Mouse (Mus musculus) hindbrain, embryonic 15.5 days (tissue): ENCODE results near the gene Vamp2. TPM values are rescaled to one million over a fixed set of nuclear protein-coding genes. Genes with fewer than 3 reads are reported as not detected.

Source experiments
- ATAC-seq: fragments of 200-750 bp; cut with Nextera tagmentation; 2 replicates; pipeline ENCODE4 v1.8.0; 2017; ENCODE audit warnings: low read depth, moderate number of reproducible peaks, moderate TSS enrichment; ENCODE audit not compliant: low FRiP score
- H3K27ac ChIP-seq: fragments of 300-500 bp; sonication (generic); replicated peaks from 2 replicates; pipeline ENCODE4 v1.5.1; 2015; ENCODE audit warnings: mild to moderate bottlenecking, inconsistent platforms
- H3K27me3 ChIP-seq: fragments of 300-500 bp; sonication (generic); 2 replicates; pipeline ENCODE4 v1.6.1; 2015; ENCODE audit warnings: control low read depth, inconsistent platforms
- H3K36me3 ChIP-seq: fragments of 300-500 bp; sonication (generic); 2 replicates; pipeline ENCODE4 v1.6.1; 2015; ENCODE audit warnings: control low read depth, inconsistent platforms
- H3K4me1 ChIP-seq: fragments of 300-500 bp; sonication (generic); replicated peaks from 2 replicates; pipeline ENCODE4 v1.6.1; 2015; ENCODE audit warnings: control low read depth, inconsistent platforms
- H3K4me2 ChIP-seq: fragments of 300-500 bp; sonication (generic); 2 replicates; pipeline ENCODE4 v1.6.1; 2015; ENCODE audit warnings: moderate library complexity, mild to moderate bottlenecking, inconsistent platforms
- H3K4me3 ChIP-seq: fragments of 300-500 bp; sonication (generic); 2 replicates; pipeline ENCODE4 v1.5.1; 2015; ENCODE audit warnings: mild to moderate bottlenecking, inconsistent platforms
- H3K9ac ChIP-seq: fragments of 300-500 bp; sonication (generic); 2 replicates; pipeline ENCODE4 v1.6.1; 2015; ENCODE audit warnings: inconsistent platforms
- H3K9me3 ChIP-seq: fragments of 300-500 bp; sonication (generic); 2 replicates; pipeline ENCODE4 v1.6.1; 2016; ENCODE audit warnings: control low read depth, inconsistent platforms
- WGBS: fragments of 180-500 bp; shearing (Covaris S2); methylation state at CpG from one replicate; pipeline ENCODE4 v1.1.7; 2015; 5-methylcytosine and 5-hydroxymethylcytosine counted together
- polyA plus RNA-seq: library from polyadenylated mRNA; unstranded; fragments of >200 nt; fragmentation: Nextera tagmentation; extraction: Ambion mirVana; gene quantifications from 2 replicates; pipeline ENCODE4 v1.2.1, GENCODE M21; 2015

The Vamp2 gene
- polyA plus RNA-seq, 1 experiment from 2014 or later, result 437 TPM

GRCm38 (mm10) chr11:69075764-69076479 lies 12.4 kb upstream of the Vamp2 start:
- no peak for ATAC-seq
- Histone ChIP-seq H3K4me2 (no peak overlapping the region), H3K27ac (no peak overlapping the region), H3K9ac (no peak overlapping the region), H3K9me3 (no peaks in the 10 kb centered on the region), H3K36me3 (no peaks in the 10 kb centered on the region), H3K4me3 (no peak overlapping the region), H3K4me1 (peaks cover 28% of the 10 kb centered on the region), H3K27me3 (no peaks in the 10 kb centered on the region)
- 45% methylated on average over 9 of the region's 9 CpGs for WGBS

DNA sequence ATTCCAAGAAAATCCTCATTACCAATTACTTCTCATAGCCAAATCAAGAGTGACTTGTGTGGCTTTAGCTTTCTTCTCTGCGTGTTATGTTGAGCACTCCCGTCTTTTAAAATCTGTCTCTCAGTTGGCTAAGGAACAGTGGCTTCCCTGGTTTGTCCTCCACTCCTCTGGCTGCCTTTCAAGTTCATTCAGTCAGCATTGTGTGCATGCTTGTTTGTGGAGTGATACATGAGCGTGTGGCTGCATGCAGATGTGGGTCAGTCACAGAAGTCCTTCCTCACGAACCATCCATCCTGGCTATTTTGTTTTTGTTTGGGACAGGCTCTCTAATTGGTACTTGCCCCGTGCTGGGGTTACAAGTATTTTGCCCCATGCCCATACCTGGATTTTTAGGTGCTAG lies 11.7 kb upstream of the Vamp2 start:
- Histone ChIP-seq H3K4me2 (no peak overlapping the region), H3K27ac (no peak overlapping the region; the same call in 1 of the 2 replicates), H3K9me3 (no peaks in the 10 kb centered on the region), H3K9ac (no peak overlapping the region), H3K4me1 (peaks cover 22% of the 10 kb centered on the region), H3K4me3 (no peak overlapping the region), H3K36me3 (no peaks in the 10 kb centered on the region), H3K27me3 (no peaks in the 10 kb centered on the region)
- no peak for ATAC-seq
- 58% methylated on average over 5 of the region's 5 CpGs for WGBS

DNA sequence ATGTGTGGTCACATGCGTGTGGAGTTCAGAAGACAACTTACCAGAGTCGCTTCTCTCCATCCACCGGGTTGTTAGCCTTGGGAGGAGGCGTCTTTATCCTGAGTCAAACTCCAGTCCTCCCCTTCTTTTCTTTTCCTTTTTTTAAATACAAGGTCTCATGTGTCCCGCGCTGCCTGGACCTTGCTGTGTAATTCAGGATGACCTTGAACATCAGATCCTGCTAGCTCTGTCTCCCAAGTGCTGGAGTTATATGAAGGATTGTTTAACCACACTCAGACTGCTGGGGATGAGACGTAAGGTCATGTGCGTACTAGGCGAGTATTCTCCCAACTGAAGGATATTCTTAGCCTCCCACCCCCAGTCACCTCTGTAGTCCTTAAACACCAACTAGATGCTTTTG lies 11.0 kb upstream of the Vamp2 start:
- WGBS, result 90% methylated on average over 9 of the region's 9 CpGs
- Histone ChIP-seq H3K4me3 (no peak overlapping the region), H3K4me2 (no peak overlapping the region)

GRCm38 (mm10) chr11:69078041-69078440 lies 10.2 kb upstream of the Vamp2 start:
- H3K9me3 ChIP-seq, result no peaks in the 10 kb centered on the region
- no peak overlapping the region for H3K27ac ChIP-seq
- ATAC-seq, result no peak
- H3K4me2 ChIP-seq, result no peak overlapping the region
- peaks cover 9% of the 10 kb centered on the region for H3K4me1 ChIP-seq
- H3K4me3 ChIP-seq, result no peak overlapping the region
- H3K36me3 ChIP-seq, result no peaks in the 10 kb centered on the region
- no peak overlapping the region for H3K9ac ChIP-seq
- H3K27me3 ChIP-seq, result no peaks in the 10 kb centered on the region
- WGBS, result 83% methylated on average over 6 of the region's 6 CpGs

More for the DNA sequence above, 11.0 kb upstream of the Vamp2 start:
- H3K4me1 ChIP-seq, result peaks cover 14% of the 10 kb centered on the region
- no peak overlapping the region for H3K9ac ChIP-seq
- no peaks in the 10 kb centered on the region for H3K9me3 ChIP-seq
- H3K27ac ChIP-seq, result no peak overlapping the region
- no peaks in the 10 kb centered on the region for H3K27me3 ChIP-seq
- no peaks in the 10 kb centered on the region for H3K36me3 ChIP-seq
- no peak for ATAC-seq

- Histone ChIP-seq H3K27ac (no peak overlapping the region), H3K27me3 (no peaks in the 10 kb centered on the region), H3K4me2 (no peak overlapping the region), H3K4me1 (peaks cover 8% of the 10 kb centered on the region), H3K4me3 (no peak overlapping the region), H3K9ac (no peak overlapping the region), H3K36me3 (no peaks in the 10 kb centered on the region), H3K9me3 (no peaks in the 10 kb centered on the region)
- WGBS, result 76% methylated on average over 5 of the region's 5 CpGs
- ATAC-seq, result no peak
These were observed 9.4 kb upstream of the Vamp2 start for GRCm38 (mm10) chr11:69078805-69079438.

DNA sequence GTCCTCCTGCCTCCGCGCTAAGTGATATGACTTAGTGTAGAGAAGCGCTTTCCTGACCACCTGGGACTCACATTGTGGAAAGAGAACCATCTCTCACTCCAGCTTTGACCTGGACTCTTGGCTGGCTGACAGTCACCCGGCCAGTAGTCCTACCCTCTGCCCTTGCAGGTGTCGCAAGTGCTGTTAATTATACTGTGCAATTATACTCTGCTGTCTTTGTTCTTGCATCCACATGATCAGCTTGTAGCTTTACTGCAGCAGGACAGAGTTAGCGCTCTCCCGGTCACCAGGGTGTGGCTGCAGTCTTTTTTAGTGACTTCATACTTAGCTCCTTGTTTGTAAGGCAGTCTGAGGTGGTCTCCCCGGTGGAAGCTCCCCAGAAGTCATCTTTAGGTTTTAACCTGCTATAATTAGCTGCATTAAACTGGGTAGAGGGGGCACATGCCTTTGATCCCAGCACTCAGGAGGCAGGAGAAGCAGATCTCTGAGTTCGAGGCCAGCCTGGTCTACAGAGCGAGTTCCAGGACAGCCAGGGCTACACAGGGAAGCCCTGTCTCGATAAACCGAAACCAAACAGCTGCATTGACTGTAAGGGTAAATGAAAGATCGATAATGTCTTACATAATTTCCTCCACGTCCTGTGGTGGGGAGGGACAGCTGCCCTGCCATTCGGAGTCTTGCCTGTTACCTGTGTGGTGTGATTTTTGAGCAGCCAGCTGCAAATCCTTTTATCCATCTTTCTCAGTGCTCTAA lies 8.0 kb upstream of the Vamp2 start:
- no peak overlapping the region for H3K4me2 ChIP-seq
- H3K9ac ChIP-seq, result no peak overlapping the region
- H3K27ac ChIP-seq, result no peak overlapping the region
- H3K4me3 ChIP-seq, result no peak overlapping the region
- no peaks in the 10 kb centered on the region for H3K27me3 ChIP-seq
- no peak for ATAC-seq
- no peaks in the 10 kb centered on the region for H3K9me3 ChIP-seq
- WGBS, result 88% methylated on average over 15 of the region's 15 CpGs
- no peaks in the 10 kb centered on the region for H3K36me3 ChIP-seq
- no peaks in the 10 kb centered on the region for H3K4me1 ChIP-seq

DNA sequence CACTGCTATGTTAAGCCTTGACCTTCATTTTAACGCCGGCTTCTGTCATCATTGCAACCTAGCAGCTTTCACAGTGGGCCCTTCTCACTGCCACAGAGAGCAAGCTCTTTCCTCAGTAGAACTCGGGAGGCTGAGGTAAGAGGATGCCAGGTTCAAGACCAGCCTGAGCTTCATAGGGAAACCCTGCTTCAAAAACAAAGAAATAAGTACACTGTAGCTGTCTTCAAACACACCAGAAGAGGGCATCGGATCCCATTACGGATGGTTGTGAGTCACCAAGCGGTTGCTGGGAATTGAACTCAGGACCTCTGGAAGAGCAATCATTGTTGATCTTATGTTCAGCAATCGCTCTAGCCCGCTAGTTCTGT lies 7.5 kb upstream of the Vamp2 start:
- Histone ChIP-seq H3K27ac (no peak overlapping the region), H3K4me3 (no peak overlapping the region), H3K36me3 (no peaks in the 10 kb centered on the region), H3K4me2 (no peak overlapping the region), H3K9me3 (no peaks in the 10 kb centered on the region), H3K4me1 (no peaks in the 10 kb centered on the region), H3K9ac (no peak overlapping the region), H3K27me3 (no peaks in the 10 kb centered on the region)
- 90% methylated on average over 8 of the region's 8 CpGs for WGBS
- no peak for ATAC-seq

GRCm38 (mm10) chr11:69081613-69082012 lies 6.7 kb upstream of the Vamp2 start:
- H3K9me3 ChIP-seq, result no peaks in the 10 kb centered on the region
- WGBS, result 89% methylated on average over 7 of the region's 7 CpGs
- no peaks in the 10 kb centered on the region for H3K4me1 ChIP-seq
- no peaks in the 10 kb centered on the region for H3K27me3 ChIP-seq
- no peak overlapping the region for H3K4me2 ChIP-seq
- H3K4me3 ChIP-seq, result no peak overlapping the region
- no peak for ATAC-seq
- no peaks in the 10 kb centered on the region for H3K36me3 ChIP-seq
- H3K9ac ChIP-seq, result no peak overlapping the region
- H3K27ac ChIP-seq, result no peak overlapping the region

- peaks cover 4% of the 10 kb centered on the region; the same call in 1 of the 2 replicates for H3K36me3 ChIP-seq
- H3K27ac ChIP-seq, result no peak overlapping the region
- H3K4me3 ChIP-seq, result no peak overlapping the region
- H3K9me3 ChIP-seq, result no peaks in the 10 kb centered on the region
- H3K27me3 ChIP-seq, result no peaks in the 10 kb centered on the region
- H3K4me2 ChIP-seq, result no peak overlapping the region
- peaks cover 22% of the 10 kb centered on the region for H3K4me1 ChIP-seq
- WGBS, result 63% methylated on average over 6 of the region's 6 CpGs
- H3K9ac ChIP-seq, result no peak overlapping the region
- ATAC-seq, result no peak
These were observed 2.7 kb upstream of the Vamp2 start for GRCm38 (mm10) chr11:69085608-69086007.

DNA sequence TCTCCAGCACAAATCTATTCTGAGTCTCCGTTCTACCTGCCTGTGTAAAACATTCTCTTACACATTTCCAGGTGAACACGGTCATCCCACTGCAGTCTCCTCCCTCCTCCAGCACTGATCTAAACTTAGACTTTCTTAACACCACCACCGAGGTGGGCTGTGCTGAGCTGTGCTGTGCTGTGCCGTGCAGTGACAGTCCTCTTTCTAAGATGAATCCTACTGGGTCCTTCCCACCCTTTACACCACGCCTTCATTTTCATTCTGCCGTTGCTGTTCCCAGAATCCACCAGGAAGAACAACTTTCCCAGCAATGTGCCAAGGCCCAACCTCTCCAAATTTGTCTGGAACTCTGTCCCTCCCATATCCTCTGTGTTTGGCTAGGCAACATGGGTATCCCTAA lies 1.9 kb upstream of the Vamp2 start:
- Histone ChIP-seq H3K4me1 (peaks cover 30% of the 10 kb centered on the region), H3K4me3 (no peak overlapping the region), H3K27me3 (no peaks in the 10 kb centered on the region), H3K36me3 (peaks cover 4% of the 10 kb centered on the region; the same call in 1 of the 2 replicates), H3K4me2 (no peak overlapping the region), H3K27ac (no peak overlapping the region), H3K9me3 (no peaks in the 10 kb centered on the region), H3K9ac (no peak overlapping the region)
- no peak for ATAC-seq
- 73% methylated on average over 6 of the region's 6 CpGs for WGBS

- H3K4me3 ChIP-seq, result no peak overlapping the region
- H3K4me2 ChIP-seq, result no peak overlapping the region
- WGBS, result 35% methylated on average over 4 of the region's 4 CpGs
- H3K9ac ChIP-seq, result no peak overlapping the region
- H3K4me1 ChIP-seq, result peaks cover 30% of the 10 kb centered on the region
- H3K27ac ChIP-seq, result no peak overlapping the region
- ATAC-seq, result no peak
- no peaks in the 10 kb centered on the region for H3K9me3 ChIP-seq
- H3K36me3 ChIP-seq, result peaks cover 4% of the 10 kb centered on the region; the same call in 1 of the 2 replicates
- H3K27me3 ChIP-seq, result no peaks in the 10 kb centered on the region
These were observed 1.2 kb upstream of the Vamp2 start for GRCm38 (mm10) chr11:69087082-69087481.

DNA sequence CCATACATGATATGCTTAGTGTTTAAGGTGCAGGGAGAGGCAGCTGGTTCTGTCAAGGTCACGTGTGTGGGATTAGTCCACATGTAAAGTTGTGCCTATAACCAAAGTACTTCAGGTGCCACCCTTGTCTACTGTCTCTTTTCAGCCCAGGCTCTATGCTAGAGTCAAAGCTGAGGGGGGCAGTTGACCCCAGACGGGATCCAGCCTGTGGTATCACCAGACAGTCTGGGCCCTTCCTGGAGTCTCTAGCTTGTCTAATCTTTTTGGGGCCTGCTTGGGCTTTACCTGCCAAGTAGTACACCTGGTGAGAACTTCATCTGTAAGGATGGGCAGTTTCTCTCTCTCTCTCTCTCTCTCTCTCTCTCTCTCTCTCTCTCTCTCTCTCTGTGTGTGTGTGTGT lies 693 bp upstream of the Vamp2 start:
- 53% methylated on average over 2 of the region's 2 CpGs for WGBS
- Histone ChIP-seq H3K36me3 (peaks cover 6% of the 10 kb centered on the region), H3K4me3 (no peak overlapping the region; the same call in 1 of the 2 replicates), H3K27me3 (no peaks in the 10 kb centered on the region), H3K4me2 (peak overlapping the region; percentile 98), H3K9ac (no peak overlapping the region), H3K4me1 (peaks cover 30% of the 10 kb centered on the region), H3K9me3 (no peaks in the 10 kb centered on the region), H3K27ac (peak overlapping the region; percentile 89; the same call in 1 of the 2 replicates)
- no peak for ATAC-seq
